Mouse (Mus musculus): ENCODE measurements at regions not wholly inside any gene's neighbourhood (a gene's known extent, or its start where the extent isn't known, plus 50 kb on each side); places are given as distances from the start of the nearest gene placed in this dataset.
"Not testable (repeated sequence)": the region's sequence is repeated elsewhere in the genome, so short reads cannot be mapped to it uniquely, and the experiment has no call there.

GRCm38 (mm10) chr5:22433512-22433911 lies 89.0 kb upstream of the Reln start:
- no peak for DNase-seq (ENCODE audit: low spot score)

GRCm38 (mm10) chr5:22431721-22432120 lies 87.2 kb upstream of the Reln start:
- DNase-seq (ENCODE audit: low spot score) = no peak

GRCm38 (mm10) chr5:22425706-22426417 lies 81.4 kb upstream of the Reln start:
- not testable (repeated sequence) for DNase-seq (ENCODE audit: low spot score)

GRCm38 (mm10) chr5:22415957-22416356 lies 71.5 kb upstream of the Reln start:
- no peak for DNase-seq (ENCODE audit: low spot score)

GRCm38 (mm10) chr5:22399134-22399533 lies 54.6 kb upstream of the Reln start:
- peak; percentile 27 for DNase-seq (ENCODE audit: low spot score)

All from retina, embryonic 14.5 days (tissue).